Comparison of ENCODE assay signal across 17 mouse cellular contexts in genomic region chr4:8989614-8990013, GRCm38 (mm10).
"Had no signal": no experiment of that assay in that cellular context is flagged by ENCODE, and none has a peak within 500 bp of the region (broad histone marks: within the 10 kb centered on the region; RNA-seq: fewer than 3 reads in every experiment).

No protein-coding gene starts in this region.

- H3K4me3 ChIP-seq: midbrain, embryonic 13.5 days; myocyte; neural tube, embryonic 13.5 days; neural tube, embryonic 15.5 days had no signal

- H3K9ac ChIP-seq: lung, embryonic 14.5 days; midbrain, embryonic 13.5 days; neural tube, embryonic 13.5 days; neural tube, embryonic 15.5 days had no signal

- H3K27ac ChIP-seq: midbrain, embryonic 13.5 days; neural tube, embryonic 13.5 days; neural tube, embryonic 15.5 days had no signal

- H3K9me3 ChIP-seq: midbrain, embryonic 13.5 days; neural tube, embryonic 13.5 days had no signal

- DNase-seq: lung, adult 18-20 months; lung, embryonic 14.5 days; lung, postnatal 10 days; lung, postnatal 4 days; retina, postnatal 1 day; right cerebral cortex, adult 18-20 months; right cerebral cortex, postnatal 25 days; right cerebral cortex, postnatal 4 days; spleen, adult 18-20 months; thymus, adult 18-20 months; thymus, postnatal 14 days; thymus, postnatal 36 days had no signal

- H3K27me3 ChIP-seq: midbrain, embryonic 13.5 days had no signal

- H3K4me2 ChIP-seq: lung, embryonic 14.5 days; midbrain, embryonic 11.5 days; midbrain, embryonic 13.5 days; neural tube, embryonic 13.5 days; neural tube, embryonic 15.5 days had no signal

- H3K36me3 ChIP-seq: midbrain, embryonic 13.5 days; neural tube, embryonic 13.5 days; neural tube, embryonic 15.5 days had no signal

- ATAC-seq: midbrain, embryonic 13.5 days had no signal
